Mouse (Mus musculus) hindbrain, embryonic 12.5 days (tissue): ENCODE results near the gene Orc5. TPM values are rescaled to one million over a fixed set of nuclear protein-coding genes. Genes with fewer than 3 reads are reported as not detected.
"Not testable (repeated sequence)": the region's sequence is repeated elsewhere in the genome, so short reads cannot be mapped to it uniquely, and the experiment has no call there.

Experiments used
- ATAC-seq: fragments of 200-750 bp; cut with Nextera tagmentation; 2 replicates; pipeline ENCODE4 v1.8.0; 2017; ENCODE audit warnings: moderate TSS enrichment; ENCODE audit not compliant: low FRiP score
- H3K27ac ChIP-seq: fragments of 300-500 bp; sonication (generic); 2 replicates; pipeline ENCODE4 v1.5.1; 2016; ENCODE audit warnings: mild to moderate bottlenecking
- H3K27me3 ChIP-seq: fragments of 300-500 bp; sonication (generic); 2 replicates; pipeline ENCODE4 v1.6.1; 2016; ENCODE audit warnings: mild to moderate bottlenecking
- H3K36me3 ChIP-seq: fragments of 300-500 bp; sonication (generic); 2 replicates; pipeline ENCODE4 v1.6.1; 2016; ENCODE audit warnings: mild to moderate bottlenecking
- H3K4me1 ChIP-seq: fragments of 300-500 bp; sonication (generic); 2 replicates; pipeline ENCODE4 v1.6.1; 2016
- H3K4me2 ChIP-seq: fragments of 300-500 bp; sonication (generic); replicated peaks from 2 replicates; pipeline ENCODE4 v1.6.1; 2016; ENCODE audit warnings: mild to moderate bottlenecking
- H3K4me3 ChIP-seq: fragments of 300-500 bp; sonication (generic); 2 replicates; pipeline ENCODE4 v1.5.1; 2016; ENCODE audit warnings: mild to moderate bottlenecking
- H3K9ac ChIP-seq: fragments of 300-500 bp; sonication (generic); 2 replicates; pipeline ENCODE4 v1.6.1; 2016; ENCODE audit warnings: mild to moderate bottlenecking, moderate library complexity
- H3K9me3 ChIP-seq: fragments of 300-500 bp; sonication (generic); replicated peaks from 2 replicates; pipeline ENCODE4 v1.6.1; 2016; ENCODE audit warnings: mild to moderate bottlenecking
- WGBS: fragments of 180-500 bp; shearing (Covaris S2); methylation state at CpG from one replicate; pipeline ENCODE4 v1.1.7; 2016; 5-methylcytosine and 5-hydroxymethylcytosine counted together
- polyA plus RNA-seq: library from polyadenylated mRNA; unstranded; fragments of >200 nt; fragmentation: Nextera tagmentation; extraction: Ambion mirVana; gene quantifications from 2 replicates; pipeline ENCODE4 v1.2.1, GENCODE M21; 2016

Gene Orc5
- polyA plus RNA-seq, 1 experiment from 2014 or later, result 38.1 TPM

DNA sequence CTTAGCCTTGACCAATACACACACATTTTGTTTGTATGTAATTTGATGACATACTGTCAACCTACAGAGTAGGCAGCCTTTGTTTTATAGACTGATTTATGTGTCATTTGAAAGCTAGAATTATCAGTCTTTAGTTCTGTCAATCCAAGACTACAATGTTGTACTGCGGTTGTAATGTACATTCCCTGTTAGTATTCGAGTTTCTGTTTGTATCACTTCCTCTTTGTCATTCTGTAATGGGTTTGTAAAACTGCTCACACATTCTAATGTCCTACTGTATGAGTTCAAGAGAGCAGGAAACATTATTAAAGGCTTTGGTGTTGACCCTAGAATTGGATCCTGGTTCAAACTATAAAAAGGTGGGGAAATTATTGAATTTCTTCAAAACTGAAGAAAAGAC is 30.5 kb downstream of the Orc5 start:
- Histone ChIP-seq H3K27me3 (no peaks in the 10 kb centered on the region), H3K9me3 (no peaks in the 10 kb centered on the region), H3K9ac (no peak overlapping the region), H3K36me3 (peaks cover 25% of the 10 kb centered on the region), H3K4me1 (no peaks in the 10 kb centered on the region), H3K27ac (no peak overlapping the region), H3K4me2 (no peak overlapping the region), H3K4me3 (no peak overlapping the region)
- ATAC-seq, result no peak
- 92% methylated on average over 2 of the region's 2 CpGs for WGBS

- H3K4me3 ChIP-seq, H3K4me2 ChIP-seq, ATAC-seq, H3K27me3 ChIP-seq, H3K9ac ChIP-seq, H3K27ac ChIP-seq, H3K9me3 ChIP-seq, H3K4me1 ChIP-seq: not testable (repeated sequence)
- H3K36me3 ChIP-seq, result peaks cover 13% of the 10 kb centered on the region
- 80% methylated on average over 4 of the region's 4 CpGs for WGBS
These were observed 34.5 kb downstream of the Orc5 start for GRCm38 (mm10) chr5:22515745-22516144.

DNA sequence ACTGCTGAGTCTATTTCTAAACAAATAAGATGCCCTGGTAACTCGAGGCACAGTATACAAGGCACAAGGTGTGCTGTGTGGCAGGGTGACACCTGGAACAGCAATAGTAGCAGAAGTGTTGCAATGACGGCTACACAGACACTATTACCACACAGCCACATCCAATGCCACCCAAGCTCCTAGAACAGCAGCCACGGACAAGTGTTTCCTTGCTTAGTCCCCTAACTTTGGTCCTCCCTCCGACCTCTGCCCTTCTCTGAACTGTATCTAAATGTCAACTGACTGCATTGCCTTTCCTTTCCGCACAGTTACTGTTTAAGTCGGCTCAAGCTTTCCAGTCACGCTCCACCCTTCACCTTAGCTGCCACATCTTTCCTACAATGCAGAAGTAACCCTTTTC is 36.0 kb downstream of the Orc5 start:
- H3K9me3 ChIP-seq, H3K9ac ChIP-seq, H3K4me3 ChIP-seq, H3K27ac ChIP-seq, H3K4me1 ChIP-seq, H3K27me3 ChIP-seq, ATAC-seq, H3K4me2 ChIP-seq, H3K36me3 ChIP-seq: not testable (repeated sequence)
- no CpG with 5 or more reads among the region's 7 CpGs for WGBS

GRCm38 (mm10) chr5:22512579-22512978 is 37.6 kb downstream of the Orc5 start:
- not testable (repeated sequence) for H3K4me3 ChIP-seq, H3K36me3 ChIP-seq, H3K27me3 ChIP-seq, H3K27ac ChIP-seq, H3K4me2 ChIP-seq, H3K9me3 ChIP-seq, H3K9ac ChIP-seq, ATAC-seq, H3K4me1 ChIP-seq
- WGBS, result no CpG with 5 or more reads among the region's 5 CpGs

DNA sequence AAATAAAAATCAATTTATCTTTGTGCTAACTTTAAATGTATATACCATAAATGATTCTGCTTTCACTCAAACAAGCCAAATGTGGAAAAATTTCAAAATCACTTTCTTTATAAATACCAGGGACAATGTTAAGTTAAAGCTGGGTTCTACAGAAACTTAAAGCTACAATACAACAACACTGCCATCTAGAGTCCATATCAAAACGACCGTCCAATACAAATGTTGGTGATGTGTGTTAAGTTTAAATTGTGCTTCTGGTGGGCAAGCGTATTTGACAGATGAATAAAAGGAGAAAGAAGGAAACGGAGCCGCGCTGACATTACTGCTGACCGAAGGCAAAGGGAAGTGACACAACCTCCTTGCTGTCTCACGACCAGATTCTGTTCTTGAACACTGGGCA is 38.4 kb downstream of the Orc5 start:
- Histone ChIP-seq H3K4me2 (no peak overlapping the region), H3K9ac (no peak overlapping the region), H3K27ac (no peak overlapping the region), H3K27me3 (no peaks in the 10 kb centered on the region), H3K4me1 (no peaks in the 10 kb centered on the region), H3K36me3 (no peaks in the 10 kb centered on the region), H3K9me3 (no peaks in the 10 kb centered on the region), H3K4me3 (no peak overlapping the region)
- ATAC-seq, result no peak
- 77% methylated on average over 8 of the region's 8 CpGs for WGBS

- Histone ChIP-seq H3K9me3 (no peaks in the 10 kb centered on the region), H3K27me3 (no peaks in the 10 kb centered on the region)
- no peak for ATAC-seq
These were observed 41.7 kb downstream of the Orc5 start for GRCm38 (mm10) chr5:22508560-22508959.

GRCm38 (mm10) chr5:22499437-22499836 is 50.8 kb downstream of the Orc5 start:
- no peak overlapping the region for H3K4me2 ChIP-seq
- H3K9ac ChIP-seq, result no peak overlapping the region
- WGBS, result 94% methylated on average over 5 of the region's 5 CpGs
- H3K27ac ChIP-seq, result no peak overlapping the region
- no peak overlapping the region for H3K4me3 ChIP-seq
- no peaks in the 10 kb centered on the region for H3K9me3 ChIP-seq
- peaks cover 16% of the 10 kb centered on the region; the same call in 1 of the 2 replicates for H3K36me3 ChIP-seq
- no peaks in the 10 kb centered on the region for H3K4me1 ChIP-seq
- no peak for ATAC-seq
- no peaks in the 10 kb centered on the region for H3K27me3 ChIP-seq

More at GRCm38 (mm10) chr5:22508560-22508959, 41.7 kb downstream of the Orc5 start:
- H3K4me1 ChIP-seq, result no peaks in the 10 kb centered on the region
- no peak overlapping the region for H3K27ac ChIP-seq
- no peak overlapping the region for H3K9ac ChIP-seq
- H3K4me3 ChIP-seq, result no peak overlapping the region
- no peaks in the 10 kb centered on the region for H3K36me3 ChIP-seq
- no peak overlapping the region for H3K4me2 ChIP-seq
- WGBS, result 91% methylated on average over 5 of the region's 5 CpGs

DNA sequence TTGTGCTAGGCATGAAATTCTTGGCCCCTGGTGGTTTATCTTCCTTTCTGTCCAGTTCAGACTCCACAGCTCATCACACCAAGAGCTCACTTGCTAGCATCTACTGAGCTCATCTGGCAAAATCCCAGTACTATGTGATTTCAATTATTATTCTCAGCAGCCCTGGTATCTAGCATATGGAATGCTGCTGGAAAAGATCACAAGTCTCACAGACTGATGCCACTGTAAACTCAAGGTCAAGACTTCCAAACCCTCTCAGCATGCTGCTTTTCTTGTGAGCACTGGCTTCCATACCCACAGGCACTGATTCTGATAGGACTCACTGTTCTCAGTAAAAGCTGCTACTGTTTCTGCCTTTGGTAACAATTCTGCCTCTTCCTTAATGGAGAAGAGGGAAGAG is 59.1 kb downstream of the Orc5 start:
- Histone ChIP-seq H3K9me3 (no peaks in the 10 kb centered on the region), H3K9ac (no peak overlapping the region), H3K36me3 (0 out of 2 replicates have a peak, but pooled peaks cover 5% of the 10 kb centered on the region), H3K27ac (no peak overlapping the region), H3K4me2 (no peak overlapping the region), H3K27me3 (no peaks in the 10 kb centered on the region), H3K4me1 (no peaks in the 10 kb centered on the region), H3K4me3 (no peak overlapping the region)
- no peak for ATAC-seq

DNA sequence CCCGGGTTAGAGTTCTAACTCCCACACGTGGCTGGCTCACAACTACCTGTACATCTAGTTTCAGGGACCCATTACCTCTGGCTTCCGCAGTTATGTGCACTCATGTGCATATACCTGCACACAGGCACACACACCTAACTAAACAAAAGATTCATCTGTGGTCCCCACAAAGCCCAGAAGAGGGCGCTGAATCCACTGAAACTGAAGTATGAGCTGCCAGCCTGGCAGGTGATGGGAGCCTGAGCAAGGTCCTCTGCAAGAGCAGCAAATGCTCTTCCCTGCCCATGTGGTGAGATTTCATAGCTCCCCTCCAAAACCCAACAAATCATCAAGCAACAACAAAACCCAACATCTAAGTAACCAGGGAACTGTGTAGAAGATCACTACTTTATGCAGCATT is 61.1 kb downstream of the Orc5 start:
- H3K36me3 ChIP-seq, result peaks cover 9% of the 10 kb centered on the region; the same call in 1 of the 2 replicates
- 67% methylated on average over 4 of the region's 4 CpGs for WGBS
- no peak overlapping the region for H3K27ac ChIP-seq
- no peak overlapping the region for H3K4me3 ChIP-seq
- no peak for ATAC-seq
- no peak overlapping the region for H3K4me2 ChIP-seq
- no peaks in the 10 kb centered on the region for H3K27me3 ChIP-seq
- no peaks in the 10 kb centered on the region for H3K9me3 ChIP-seq
- H3K4me1 ChIP-seq, result no peaks in the 10 kb centered on the region
- H3K9ac ChIP-seq, result no peak overlapping the region

DNA sequence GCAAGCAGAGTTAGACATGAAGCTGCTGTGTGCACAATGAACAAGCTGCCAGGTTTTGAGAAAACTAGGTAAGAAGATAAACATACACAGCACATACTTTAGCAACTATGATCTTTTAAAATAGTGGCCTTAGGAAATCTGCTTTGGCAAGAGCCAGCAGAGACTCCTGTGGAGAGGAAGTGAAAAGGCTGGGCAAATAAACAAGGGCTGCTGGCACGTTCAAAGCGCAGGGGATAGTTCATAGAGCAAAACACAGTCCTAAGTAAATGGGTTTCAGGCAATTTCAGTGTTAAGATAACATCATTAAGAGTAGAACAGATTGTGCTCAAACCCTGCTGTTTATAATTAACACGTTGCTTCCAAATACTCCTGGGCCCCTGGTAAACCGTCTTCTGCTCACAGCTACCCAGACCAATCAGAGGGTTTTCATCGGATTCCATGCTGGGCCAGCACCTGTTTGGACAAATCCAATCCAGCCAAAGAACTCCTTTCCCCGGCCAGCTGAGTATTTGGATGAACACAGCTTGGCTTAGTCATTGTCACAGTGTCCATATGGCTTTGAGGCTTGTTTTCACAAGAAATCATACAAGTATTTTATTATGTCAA is 63.5 kb downstream of the Orc5 start:
- Histone ChIP-seq H3K9me3 (no peaks in the 10 kb centered on the region), H3K27ac (no peak overlapping the region), H3K4me1 (no peaks in the 10 kb centered on the region), H3K27me3 (no peaks in the 10 kb centered on the region), H3K4me2 (no peak overlapping the region), H3K36me3 (peaks cover 9% of the 10 kb centered on the region; the same call in 1 of the 2 replicates), H3K4me3 (no peak overlapping the region), H3K9ac (no peak overlapping the region)
- no peak for ATAC-seq
- 68% methylated on average over 6 of the region's 6 CpGs for WGBS

DNA sequence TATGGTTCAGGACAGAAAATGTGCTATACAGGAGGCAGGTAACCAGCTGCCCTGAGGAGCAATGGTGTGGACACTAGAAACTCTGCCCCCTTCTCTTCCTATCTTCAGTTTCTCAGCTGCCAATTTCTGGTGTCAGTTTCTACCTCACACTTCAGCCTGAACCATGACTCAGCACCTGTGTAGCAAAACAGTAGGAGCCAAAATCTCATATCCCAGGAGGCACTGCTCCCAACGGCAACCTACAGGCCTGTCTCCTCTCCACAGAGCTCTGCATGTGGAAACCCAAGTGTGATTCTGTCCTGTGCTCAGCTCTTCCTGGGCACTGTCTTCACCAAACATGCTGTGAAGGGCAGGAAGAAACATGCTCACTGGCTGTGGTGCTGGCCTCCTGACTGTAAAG is 64.5 kb downstream of the Orc5 start:
- H3K27me3 ChIP-seq, result no peaks in the 10 kb centered on the region
- 84% methylated on average over 1 of the region's 1 CpGs for WGBS
- ATAC-seq, result no peak

GRCm38 (mm10) chr5:22482567-22482966 is 67.7 kb downstream of the Orc5 start:
- Histone ChIP-seq H3K4me3 (no peak overlapping the region), H3K4me2 (no peak overlapping the region), H3K27ac (no peak overlapping the region), H3K9me3 (no peaks in the 10 kb centered on the region), H3K27me3 (no peaks in the 10 kb centered on the region), H3K9ac (no peak overlapping the region), H3K36me3 (peaks cover 9% of the 10 kb centered on the region; the same call in 1 of the 2 replicates), H3K4me1 (no peaks in the 10 kb centered on the region)
- no peak for ATAC-seq
- WGBS, result 89% methylated on average over 5 of the region's 5 CpGs

More for the DNA sequence above, 64.5 kb downstream of the Orc5 start:
- Histone ChIP-seq H3K36me3 (peaks cover 9% of the 10 kb centered on the region; the same call in 1 of the 2 replicates), H3K27ac (no peak overlapping the region), H3K4me1 (no peaks in the 10 kb centered on the region), H3K4me2 (no peak overlapping the region), H3K9me3 (no peaks in the 10 kb centered on the region), H3K4me3 (no peak overlapping the region), H3K9ac (no peak overlapping the region)

DNA sequence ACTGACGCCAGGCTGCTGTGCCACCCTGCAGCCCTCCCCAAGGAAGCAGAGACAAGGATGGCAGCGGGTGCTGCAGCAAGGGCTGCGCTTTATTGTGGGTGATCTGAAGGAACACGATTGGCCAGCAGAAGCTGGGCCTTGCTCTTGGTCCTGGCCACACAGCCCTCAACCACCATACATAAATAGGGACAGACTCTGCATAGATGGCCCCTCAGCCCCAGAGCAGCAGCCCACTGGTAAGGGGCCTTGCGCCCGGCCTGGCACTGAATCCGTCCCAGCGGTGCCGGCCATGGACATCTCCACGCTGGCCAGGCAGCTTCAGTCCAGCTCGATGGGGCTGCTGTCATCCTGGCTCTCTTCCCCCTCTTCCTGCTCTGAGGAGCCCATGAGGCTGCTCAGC is 77.8 kb downstream of the Orc5 start:
- H3K4me2 ChIP-seq, H3K9me3 ChIP-seq, ATAC-seq, H3K27me3 ChIP-seq, H3K4me3 ChIP-seq, H3K36me3 ChIP-seq, H3K9ac ChIP-seq, H3K27ac ChIP-seq, H3K4me1 ChIP-seq: not testable (repeated sequence)
- 90% methylated on average over 7 of the region's 11 CpGs for whole genome bisulfite sequencing
